Comparison of ENCODE assay signal across 8 mouse cellular contexts in the genomic region with DNA sequence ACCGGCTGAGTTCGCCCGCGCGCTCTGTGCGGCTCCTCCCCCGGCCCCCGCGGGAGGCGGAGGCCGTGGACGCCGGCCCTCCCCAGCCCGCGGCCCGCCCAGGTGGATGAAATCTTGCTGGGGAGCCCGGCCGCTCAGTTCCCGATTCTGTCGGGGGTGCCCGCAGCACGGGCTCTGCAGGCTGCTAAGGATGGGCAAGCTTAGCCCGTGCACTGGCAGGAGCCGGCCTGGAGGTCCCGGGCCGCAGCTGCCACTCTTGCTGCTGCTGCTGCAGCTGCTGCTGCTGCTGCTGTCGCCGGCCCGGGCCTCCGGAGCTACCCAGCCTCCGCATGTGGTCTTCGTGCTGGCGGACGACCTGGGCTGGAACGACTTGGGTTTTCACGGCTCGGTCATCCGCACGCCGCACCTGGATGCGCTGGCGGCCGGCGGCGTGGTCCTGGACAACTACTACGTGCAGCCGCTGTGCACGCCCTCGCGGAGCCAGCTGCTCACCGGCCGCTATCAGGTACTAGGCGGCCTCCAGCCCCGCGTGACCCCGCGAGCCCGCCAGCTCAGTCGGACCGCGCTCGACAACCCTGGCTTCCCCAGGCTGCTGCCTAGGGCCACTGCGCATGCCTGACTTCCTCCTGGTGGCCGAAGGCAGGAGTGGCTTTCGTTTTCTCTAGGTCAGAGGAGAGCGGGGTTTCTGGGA. TPM values are rescaled to one million over a fixed set of nuclear protein-coding genes. Genes with fewer than 3 reads are reported as not detected.
DNase-seq lines count a peak whose midpoint lies in the region; ATAC-seq lines count a peak whose summit lies in the region.

A gene (plus strand): TSS at position 43 of the 691 bp plus-strand sequence.

- ATAC-seq in inflammation-experienced regulatory T-cells, adult 6 months, result peak; percentile 80
- ATAC-seq in megakaryocyte-erythroid progenitor cell, adult 5-6 weeks (replicated peaks; ENCODE audit: low FRiP score, low TSS enrichment, poor library complexity, severe bottlenecking), result peak; percentile 91

- intact Hi-C loops in left cerebral cortex, postnatal 14 days (cut with DNase I), result no loop called here

- DNase-seq in adrenal gland, adult 18-20 months (ENCODE audit: low spot score in 2 of 2), result peak; percentile 77 to 82
- peak; percentile 93 for DNase-seq in embryo, embryonic 11 days
- peak; percentile 82 for DNase-seq in gastrocnemius, postnatal 25 days
- peak; percentile 70 to 73 for DNase-seq in left cerebral cortex, postnatal 14 days (ENCODE audit: low spot score in 2 of 2)
- DNase-seq in right cerebral cortex, postnatal 14 days, result peak; percentile 73
- DNase-seq in urinary bladder, postnatal 25 days (ENCODE audit: low spot score), result peak; percentile 81

RNA-seq across cellular contexts. Expression of the gene that starts here (rescaled TPM):
- total RNA-seq in adrenal gland, adult 18-20 months (2021), result 10 to 100 TPM; 36.6 to 49.1 TPM
- 1 to 10 TPM; 3.7 to 4.2 TPM for total RNA-seq in gastrocnemius, postnatal 25 days (2021)
- polyA plus RNA-seq in inflammation-experienced regulatory T-cells, adult 6 months (2017; shearing (Covaris generic)), result 10 to 100 TPM in 1 of 3 experiments, 1 to 10 TPM in 2; 6.2 to 26.1 (median 9.5) TPM
- 100 to 1,000 TPM in 1 of 2 experiments, 10 to 100 TPM in 1; 100.0 to 100 TPM for total RNA-seq in left cerebral cortex, postnatal 14 days (2021)
- total RNA-seq in megakaryocyte-erythroid progenitor cell, adult 5-6 weeks (2014; fragmentation: Nextera tagmentation), result 12.6 and 16.0 TPM in 2 replicates
- total RNA-seq in megakaryocyte-erythroid progenitor cell, adult 5-6 weeks (2017), result 3.3 and 3.9 TPM in 2 replicates

Comparison
In these comparisons a context has a peak if more than half of its experiments do, and no peak if none do; other contexts are left out.
1. Peak in every context shown above with its lines: DNase-seq and ATAC-seq.